Mouse (Mus musculus): Measurements from ENCODE around the gene Zfp281.

Zfp281 gene

GRCm38 (mm10) chr1:136658456-136659227 is 33.9 kb downstream of the Zfp281 start:
- DNase-seq (ENCODE audit: low spot score): no peak

DNA sequence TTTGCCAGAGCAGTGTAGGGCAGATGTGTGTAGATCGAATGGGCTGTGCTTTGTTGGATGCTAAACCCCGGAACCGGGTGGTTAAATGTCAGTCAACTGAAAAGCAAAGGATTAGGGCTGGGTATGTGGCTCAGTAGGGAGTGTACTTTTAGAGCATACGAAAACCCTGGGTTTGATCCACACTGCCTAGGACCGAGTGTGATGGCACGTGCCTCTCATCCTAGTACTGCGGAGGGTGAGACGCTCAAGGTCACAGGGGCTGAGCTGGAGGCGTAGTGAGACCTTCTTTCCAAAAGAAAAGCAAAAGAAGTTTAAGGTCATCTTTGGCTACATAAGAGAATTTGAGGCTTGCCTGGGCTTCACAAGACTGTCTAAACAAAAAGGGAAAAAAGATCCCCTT is 34.6 kb downstream of the Zfp281 start:
- DNase-seq (ENCODE audit: low spot score): no peak

GRCm38 (mm10) chr1:136659917-136660316 is 35.2 kb downstream of the Zfp281 start:
- no peak for DNase-seq (ENCODE audit: low spot score)

DNA sequence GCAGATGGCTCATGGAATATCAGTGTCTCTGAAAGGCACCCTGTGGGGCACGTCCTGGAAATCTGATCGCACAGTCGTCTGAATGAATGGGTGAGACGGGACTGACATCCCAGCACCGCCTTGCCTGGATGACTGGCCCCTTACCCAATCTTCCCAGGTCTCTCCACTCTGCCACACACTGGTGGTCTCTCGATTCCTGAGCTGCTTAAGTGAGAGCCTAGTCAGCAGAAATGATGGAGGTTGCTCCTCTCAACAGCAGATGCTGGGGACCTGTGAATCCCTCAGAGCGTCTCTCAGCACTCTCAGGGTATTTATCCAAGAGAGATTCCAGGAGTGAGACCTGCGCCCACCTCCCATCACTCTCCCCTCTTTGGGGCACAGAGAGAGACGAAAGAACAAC is 36.8 kb downstream of the Zfp281 start:
- no peak for DNase-seq (ENCODE audit: low spot score)

DNA sequence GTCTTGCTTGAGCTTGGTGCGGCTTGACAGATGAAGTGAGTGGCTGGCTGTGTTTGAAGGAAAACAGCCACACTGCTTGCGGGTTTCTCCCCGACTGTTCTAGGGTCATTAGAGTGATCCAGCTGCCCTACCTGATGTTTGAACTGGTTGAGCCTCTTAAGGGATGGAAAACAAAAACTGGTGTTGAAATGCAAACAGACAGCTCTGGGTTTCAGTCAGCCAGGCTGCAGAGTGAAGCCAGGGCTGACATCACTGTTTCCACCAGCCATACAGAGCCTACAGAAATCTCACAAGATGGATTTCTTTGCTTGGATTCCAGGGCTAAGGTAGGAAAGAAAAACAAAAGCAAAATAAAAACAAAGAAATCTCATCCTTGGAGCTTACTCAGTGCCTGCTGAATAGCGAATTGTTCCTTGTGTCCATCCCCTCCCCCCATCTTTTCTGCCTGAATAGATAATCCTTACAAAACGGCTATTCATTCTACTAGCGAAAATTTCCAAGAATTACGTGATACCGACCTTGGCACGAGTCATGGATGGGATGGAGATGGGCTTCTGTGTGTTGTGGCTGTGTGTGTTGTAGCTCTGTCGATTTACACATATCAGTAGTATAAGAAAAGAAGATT is 37.4 kb downstream of the Zfp281 start:
- peak; percentile 27 for DNase-seq (ENCODE audit: low spot score)

DNA sequence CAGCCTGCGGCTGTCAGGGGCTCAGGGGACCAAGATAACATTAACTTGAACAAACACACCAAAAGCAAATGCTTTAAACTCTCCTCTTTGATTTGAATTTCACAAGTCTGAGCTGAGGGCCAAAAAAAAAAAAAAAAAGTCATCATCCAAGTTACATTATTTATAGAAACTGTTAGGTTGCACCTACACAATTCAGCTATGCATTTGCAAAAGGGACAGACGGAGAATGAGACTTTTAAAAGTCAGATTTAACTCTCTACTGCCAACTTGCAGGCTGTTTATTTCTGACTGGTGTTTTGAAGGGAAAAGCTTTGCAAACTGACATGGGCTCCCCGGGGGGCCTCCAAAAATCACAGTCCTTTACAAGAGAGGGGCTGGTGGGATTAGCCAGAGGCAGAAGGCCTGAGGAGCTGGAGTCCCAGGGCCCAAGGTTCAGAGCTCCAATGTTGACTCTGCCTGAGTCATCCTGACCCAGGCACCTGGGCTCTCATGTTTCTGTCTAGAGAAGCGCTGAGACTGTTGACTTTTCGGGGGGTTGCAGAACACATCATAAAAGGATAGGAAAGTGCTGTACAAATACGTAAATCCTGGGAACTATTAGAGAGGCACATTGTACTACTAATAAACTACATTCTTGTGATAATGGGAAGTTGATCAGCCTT is 40.4 kb downstream of the Zfp281 start:
- DNase-seq (ENCODE audit: low spot score): no peak

GRCm38 (mm10) chr1:136666513-136666912 is 41.8 kb downstream of the Zfp281 start:
- no peak for DNase-seq (ENCODE audit: low spot score)

- no peak for DNase-seq (ENCODE audit: low spot score)
Measured at GRCm38 (mm10) chr1:136669926-136670325, 45.2 kb downstream of the Zfp281 start.

DNA sequence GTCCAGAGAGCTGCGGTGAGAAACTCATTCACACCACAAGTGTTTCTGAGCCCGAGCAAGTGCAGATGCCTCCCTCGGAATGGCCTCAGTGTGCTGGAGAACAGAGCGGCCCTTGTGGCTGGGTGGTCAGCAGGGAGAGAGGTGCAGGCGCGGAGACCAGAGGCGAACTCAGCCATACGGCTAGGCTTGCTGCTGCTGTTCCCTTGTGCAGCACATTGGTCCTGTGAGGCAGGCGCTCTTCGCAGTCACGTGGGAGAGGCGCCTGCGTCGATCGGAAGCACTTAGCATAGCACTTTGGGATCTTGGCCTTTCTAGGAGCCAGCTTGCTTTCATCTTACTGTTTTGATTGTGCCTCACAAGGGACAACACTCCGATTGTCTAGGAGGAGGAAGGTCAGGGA is 45.7 kb downstream of the Zfp281 start:
- DNase-seq (ENCODE audit: low spot score): peak; percentile 54

GRCm38 (mm10) chr1:136671767-136672434 is 47.2 kb downstream of the Zfp281 start:
- DNase-seq (ENCODE audit: low spot score): no peak

- no peak for DNase-seq (ENCODE audit: low spot score)
Measured at GRCm38 (mm10) chr1:136672564-136672963, 47.9 kb downstream of the Zfp281 start.

GRCm38 (mm10) chr1:136673293-136673692 is 48.6 kb downstream of the Zfp281 start:
- DNase-seq (ENCODE audit: low spot score): no peak

DNA sequence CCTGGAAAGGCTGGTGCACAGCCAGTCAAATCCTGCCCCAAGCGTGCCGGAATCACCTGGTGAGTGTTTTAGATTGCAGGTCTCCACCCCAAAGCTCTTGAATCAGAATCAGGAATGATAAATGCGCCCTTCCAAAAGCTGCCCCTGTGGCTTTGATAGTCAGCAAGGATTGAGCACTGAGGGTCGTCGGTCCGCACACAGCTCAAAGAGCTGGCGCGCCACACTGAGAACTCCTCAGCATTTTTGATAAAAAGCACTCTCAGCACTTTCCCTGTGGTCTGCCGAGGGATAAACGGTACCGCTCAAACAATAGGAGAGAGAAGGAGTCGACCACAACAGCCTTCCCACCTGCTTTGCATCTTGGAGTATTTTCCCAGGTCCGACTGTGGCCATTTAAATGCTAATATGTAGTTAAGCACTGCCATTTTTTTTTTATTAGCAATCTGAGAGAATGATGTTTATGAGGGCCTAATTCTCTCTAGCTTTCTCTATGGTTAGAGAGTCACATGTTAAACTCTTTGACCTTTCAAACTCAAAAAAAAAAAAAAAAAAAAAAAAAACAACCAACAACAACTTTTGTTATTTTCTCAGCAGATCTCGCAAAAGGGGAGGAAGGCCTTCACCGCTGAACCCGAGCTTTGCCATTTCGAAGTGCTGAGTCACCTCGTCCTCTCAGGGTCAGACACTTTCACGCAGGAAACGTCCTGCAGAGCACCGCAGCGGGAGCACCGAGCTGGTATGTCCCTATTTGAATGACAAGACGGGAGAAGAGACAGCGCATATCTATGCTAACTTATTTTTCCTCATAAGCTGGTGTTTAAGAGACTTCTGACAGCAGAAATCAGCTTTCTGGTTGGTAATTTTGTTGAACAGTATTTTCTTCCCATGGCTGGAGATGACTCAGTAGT is 50.1 kb downstream of the Zfp281 start:
- DNase-seq (ENCODE audit: low spot score): no peak

- DNase-seq (ENCODE audit: low spot score): no peak
Measured at GRCm38 (mm10) chr1:136675736-136676444, 51.2 kb downstream of the Zfp281 start.

DNA sequence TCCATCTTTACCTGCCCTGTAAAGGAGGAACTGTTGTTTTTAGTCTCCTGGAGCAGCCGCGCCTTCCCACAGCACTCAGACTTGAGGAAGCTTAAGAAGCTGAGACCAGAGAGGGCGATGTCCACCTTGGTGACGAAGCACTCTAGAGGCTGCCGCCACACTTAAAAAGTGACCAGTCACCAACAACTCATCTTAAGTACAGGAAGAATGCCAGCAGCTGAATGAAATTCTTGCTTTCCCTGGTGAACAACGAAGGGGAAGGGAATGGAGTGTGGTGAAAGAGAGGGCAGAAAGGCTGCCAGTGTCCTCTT is 51.7 kb downstream of the Zfp281 start:
- no peak for DNase-seq (ENCODE audit: low spot score)

GRCm38 (mm10) chr1:136677847-136678325 is 53.2 kb downstream of the Zfp281 start:
- no peak for DNase-seq (ENCODE audit: low spot score)

- no peak for DNase-seq (ENCODE audit: low spot score)
Measured at GRCm38 (mm10) chr1:136678836-136679235, 54.1 kb downstream of the Zfp281 start.

All from embryo, embryonic 10 days (tissue).